Mouse (Mus musculus) adrenal gland, adult (tissue): Measurements from ENCODE around the gene Zfp970.
"Not testable (repeated sequence)": the region's sequence is repeated elsewhere in the genome, so short reads cannot be mapped to it uniquely, and the experiment has no call there.

Experiments
- DNase-seq, 2 experiments: peaks; one replicate each; pipeline ENCODE4 v3.0.0; 2022 to 2023; ENCODE audit warnings: low spot score in 1 of 2; ENCODE audit not compliant: inconsistent age in 2 of 2

The Zfp970 gene

DNA sequence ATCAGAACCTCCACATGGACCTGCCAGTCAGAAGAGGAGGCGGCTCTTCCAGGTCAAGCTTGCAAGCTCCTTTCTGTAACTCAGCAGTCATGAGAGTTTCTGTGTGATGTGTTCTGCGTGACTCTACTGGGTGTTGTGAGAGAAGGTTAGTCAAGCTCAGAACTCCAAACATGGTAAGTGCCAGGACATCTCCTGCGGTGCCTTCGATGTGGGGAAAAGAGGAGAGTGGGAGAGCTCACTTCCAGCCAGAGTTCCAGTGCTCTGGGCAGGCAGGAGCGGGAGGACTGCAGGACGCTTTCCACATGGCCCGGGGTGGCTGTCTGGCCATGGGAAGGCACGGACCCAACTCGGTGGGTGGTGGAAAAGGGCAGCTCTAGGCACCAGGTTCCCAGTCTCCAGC lies at the start of gene Zfp970:
Gene Zfp970 (plus strand): TSS at position 58 of the 400 bp plus-strand sequence.
- peak; percentile 56 to 93 for DNase-seq

DNA sequence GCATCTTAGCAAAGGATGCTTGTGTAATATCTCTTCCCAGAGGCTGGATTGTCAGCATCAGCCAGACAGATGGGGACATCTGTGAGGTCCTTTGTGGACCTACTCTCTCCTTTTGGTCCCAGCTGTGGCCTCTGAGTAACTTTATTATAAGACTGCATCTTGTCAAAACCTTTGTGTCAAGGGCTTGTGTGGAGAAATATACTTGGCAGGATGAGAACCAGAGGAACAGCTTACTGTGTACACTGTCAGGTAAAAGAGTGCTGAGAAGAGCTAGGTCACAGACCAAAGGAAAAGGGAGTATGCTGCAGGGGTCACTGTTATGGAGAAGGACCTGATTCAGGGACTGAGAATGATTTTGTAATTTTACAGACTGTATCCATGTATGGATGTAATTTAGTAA lies 3.7 kb downstream of the Zfp970 start:
- not testable (repeated sequence) for DNase-seq

DNA sequence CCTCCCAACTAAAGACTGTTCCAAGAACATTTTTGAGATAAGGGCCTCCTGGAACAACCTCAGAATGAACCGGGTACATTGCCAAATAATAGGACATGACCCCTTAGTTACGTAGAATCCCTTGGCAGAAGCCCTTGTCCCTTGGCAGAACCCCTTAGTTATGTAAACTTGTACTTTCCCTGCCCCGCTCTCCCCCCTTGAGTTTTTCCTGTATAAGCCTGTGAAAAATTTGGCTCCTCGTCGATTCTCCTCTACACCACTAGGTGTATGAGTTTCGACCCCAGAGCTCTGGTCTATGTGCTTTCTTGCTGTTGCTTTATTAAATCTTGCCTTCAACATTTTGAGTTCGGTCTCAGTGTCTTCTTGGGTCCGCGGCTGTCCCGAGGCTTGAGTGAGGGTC lies 7.7 kb downstream of the Zfp970 start:
- peak; percentile 17 to 49 for DNase-seq

DNA sequence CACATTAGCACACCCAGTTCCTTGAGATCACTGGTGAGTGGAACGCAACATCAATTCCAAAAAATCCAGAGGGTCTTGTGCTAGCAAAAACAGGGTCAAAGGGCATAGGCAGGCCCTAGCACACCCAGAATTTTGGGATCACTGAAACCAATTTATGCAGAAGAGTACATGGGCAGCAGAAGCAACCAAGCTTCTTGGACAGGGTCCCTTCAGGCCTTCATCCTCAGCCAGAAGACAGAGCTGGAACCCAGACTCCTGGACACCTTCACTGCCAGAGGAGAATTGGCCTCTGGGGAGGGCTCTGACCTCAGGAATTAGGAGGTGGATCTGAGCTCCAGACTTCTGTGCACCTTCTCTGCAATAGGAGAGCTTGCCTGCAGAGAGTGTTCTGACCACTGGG lies 17.4 kb downstream of the Zfp970 start:
- not testable (repeated sequence) for DNase-seq

DNA sequence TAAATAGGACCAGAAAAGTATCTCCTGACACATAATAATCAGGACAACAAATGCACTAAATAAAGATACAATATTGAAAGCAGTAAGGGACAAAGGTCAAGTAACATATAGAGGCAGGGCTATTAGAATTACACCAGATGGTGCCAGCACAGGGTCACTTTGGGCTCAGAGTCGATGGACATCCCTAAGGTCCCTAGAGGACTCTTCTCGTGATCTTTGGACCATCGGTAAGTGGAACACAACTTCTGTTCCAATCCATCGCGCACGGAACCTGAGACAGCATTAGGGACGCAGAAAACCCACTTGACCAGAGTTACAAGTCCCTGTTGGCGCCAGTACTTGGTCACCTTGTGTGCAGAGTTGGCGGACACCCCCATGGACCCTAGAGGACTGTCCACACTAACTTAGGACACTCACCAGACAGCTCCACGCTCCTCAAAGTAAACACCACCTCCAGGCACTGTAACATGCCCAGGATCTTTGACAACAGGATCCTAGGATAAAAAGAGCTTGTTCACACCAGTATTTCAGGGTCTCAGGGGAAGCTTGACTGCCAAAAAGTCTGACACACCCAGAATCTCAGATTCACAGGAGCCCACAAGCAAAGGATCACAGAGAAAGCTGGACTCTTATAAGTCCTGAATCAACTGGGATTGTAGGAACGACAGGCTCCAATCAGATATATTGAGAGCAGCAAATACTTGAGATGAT lies 18.9 kb downstream of the Zfp970 start:
- peak in 1 of 2 experiments; percentile 30 for DNase-seq

DNA sequence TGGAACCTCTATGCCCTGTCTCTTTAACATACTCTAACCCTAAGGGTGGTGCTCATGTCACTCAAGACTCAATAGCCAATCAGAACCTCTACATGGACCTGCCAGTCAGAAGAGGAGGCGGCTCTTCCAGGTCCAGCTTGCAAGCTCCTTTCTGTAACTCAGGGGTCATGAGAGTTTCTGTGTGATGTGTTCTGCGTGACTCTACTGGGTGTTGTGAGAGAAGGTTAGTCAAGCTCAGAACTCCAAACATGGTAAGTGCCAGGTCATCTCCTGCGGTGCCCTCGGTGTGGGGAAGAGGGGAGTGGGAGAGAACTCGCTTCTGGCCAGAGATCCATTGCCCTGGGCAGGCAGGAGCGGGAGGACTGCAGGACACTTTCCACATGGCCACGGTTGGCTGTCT lies 33.5 kb downstream of the Zfp970 start, which contains the start of gene Gm14403:
Gene Gm14403 (plus strand): TSS at position 149 of the 400 bp plus-strand sequence.
- DNase-seq: peak; percentile 59 to 91

DNA sequence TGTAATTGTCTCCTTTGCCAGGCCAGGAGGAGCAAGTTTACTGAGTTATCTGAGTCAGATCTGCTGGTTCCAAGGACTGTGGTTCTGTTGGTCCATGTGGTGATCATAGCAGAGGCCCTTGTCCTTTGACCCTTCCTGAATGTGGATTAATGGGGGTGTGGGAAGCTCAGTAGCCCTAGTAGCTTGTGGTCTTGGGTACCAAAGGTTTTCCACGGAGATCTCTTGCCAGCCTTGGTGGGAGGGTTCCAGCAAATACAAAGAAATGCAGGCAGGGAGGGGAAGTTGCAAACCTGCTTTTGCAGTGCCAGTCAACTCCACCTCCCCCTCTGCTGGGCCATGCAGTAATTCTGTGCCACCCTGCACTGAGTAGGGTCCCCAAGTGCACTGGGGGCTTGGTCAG lies 34.6 kb downstream of the Zfp970 start:
- peak in 1 of 2 experiments; percentile 69 for DNase-seq

DNA sequence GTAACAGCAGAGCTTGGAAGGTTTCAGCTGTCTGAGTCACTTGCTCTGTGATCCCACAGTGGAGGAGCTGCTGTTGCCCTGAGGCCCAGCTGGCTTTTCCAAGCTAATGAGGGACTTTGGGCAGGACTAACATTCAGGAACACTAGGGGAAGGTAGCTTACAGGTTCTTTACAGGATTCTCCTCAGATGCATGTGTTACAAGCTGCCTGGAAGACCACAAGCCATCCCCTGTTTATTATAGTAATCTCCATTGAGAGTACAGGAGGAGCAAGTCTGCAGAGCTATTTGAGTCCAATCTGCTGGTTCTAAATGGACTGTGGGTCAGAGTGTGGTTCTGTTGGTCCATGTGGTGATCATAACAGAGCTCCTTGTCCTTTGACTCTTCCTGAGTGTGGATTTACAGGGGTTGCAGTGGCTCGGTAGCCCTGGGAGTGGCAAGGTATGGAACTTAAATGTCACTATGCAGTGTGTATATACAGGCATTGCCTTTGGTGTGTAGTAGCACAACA lies 40.7 kb downstream of the Zfp970 start:
- DNase-seq: not testable (repeated sequence)

DNA sequence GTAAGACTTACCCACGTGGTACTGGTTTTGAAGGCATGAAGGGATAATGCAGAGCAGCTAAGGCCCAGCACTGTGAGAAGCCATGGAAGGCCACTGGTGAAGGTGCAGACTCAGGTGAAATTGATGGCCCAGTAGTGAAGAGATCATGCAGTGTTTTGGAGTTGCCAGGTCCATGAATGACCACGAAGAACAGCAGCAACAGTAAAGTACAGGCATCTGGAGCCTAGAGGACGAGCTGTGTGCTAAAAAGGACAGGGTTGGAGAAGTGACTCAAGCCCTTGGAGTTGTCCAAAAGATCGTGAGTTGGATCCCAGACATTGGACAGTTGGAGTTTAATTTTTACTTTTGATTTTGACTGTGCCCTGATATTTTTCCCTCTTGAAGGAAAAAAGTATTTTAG lies 46.8 kb downstream of the Zfp970 start:
- not testable (repeated sequence) for DNase-seq

DNA sequence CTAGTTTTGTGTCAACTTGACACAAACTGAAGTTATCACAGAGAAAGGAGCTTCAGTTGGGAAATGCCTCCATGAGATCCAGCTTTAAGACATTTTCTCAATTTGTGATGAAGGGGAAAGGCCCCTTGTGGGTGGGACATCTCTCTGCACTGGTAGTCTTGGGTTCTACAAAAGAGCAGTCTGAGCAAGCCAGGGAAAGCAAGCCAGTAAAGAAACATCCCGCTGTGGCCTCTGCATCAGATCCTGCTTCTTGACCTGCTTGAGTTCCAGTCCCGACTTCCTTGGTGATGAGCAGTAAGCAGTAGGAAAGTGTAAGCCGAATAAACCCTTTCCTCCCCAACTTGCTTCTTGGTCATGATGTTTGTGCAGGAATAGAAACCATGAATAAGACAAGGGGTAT lies 47.4 kb downstream of the Zfp970 start:
- DNase-seq: not testable (repeated sequence)

DNA sequence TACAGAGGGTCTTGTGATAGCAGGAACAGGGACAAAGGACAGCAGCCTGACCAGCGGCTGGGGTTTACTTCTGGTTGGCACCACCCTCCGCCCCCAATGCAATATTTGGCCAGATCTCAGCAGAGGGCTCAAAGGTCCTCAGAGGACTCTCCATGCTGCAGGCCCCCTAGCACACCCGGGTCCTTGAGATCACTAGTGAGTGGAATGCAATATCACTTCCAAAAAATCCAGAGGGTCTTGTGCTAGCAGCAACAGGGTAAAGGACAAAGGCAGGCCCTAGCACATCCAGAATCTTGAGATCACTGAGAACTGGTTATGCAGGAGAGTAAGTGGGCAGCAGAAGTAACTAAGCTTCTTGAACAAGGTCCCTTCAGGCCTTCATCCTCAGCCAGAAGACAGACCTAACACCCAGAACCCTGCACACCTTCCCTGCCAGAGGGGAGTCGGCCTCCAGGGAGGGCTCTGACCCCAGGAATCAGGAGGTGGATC lies 49.5 kb downstream of the Zfp970 start:
- DNase-seq: not testable (repeated sequence)

DNA sequence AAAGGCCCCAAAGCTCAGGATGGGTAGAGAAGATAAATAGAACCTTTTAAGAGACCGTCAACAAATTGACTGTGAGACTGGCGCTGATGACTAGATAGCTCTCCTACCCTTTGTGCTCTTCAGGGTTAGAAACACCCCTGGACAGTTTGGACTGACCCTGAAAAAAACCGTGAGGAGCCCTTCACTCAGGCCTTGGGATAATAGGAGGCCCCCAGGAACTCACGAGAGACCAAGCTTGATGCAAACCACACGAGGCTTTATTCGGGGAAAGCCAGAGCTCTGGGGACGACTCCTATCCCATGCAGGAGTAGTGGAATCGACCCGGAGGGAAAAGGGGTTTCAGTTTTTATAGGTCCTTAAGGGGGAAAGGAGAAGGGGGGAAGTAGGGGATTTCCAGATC lies 53.2 kb downstream of the Zfp970 start:
- not testable (repeated sequence) for DNase-seq

DNA sequence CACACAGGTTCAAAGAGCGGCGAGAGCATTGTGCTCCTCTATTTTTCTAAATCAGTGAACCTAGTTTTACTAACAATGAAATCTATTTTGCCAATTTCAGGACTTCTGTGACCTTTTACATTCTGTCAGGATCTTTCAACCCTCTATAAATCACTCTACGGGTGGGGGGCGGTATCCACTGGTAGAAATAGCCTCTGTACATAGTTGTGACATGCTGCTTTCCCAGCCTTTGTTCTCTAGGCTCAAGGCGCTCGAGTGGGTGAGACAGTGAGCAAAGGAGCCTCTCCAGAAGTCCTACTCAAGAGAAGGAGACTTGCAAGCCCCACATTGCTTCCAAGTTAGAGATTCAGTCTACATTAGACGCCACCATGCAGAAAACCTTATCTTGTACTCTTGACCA lies 53.8 kb downstream of the Zfp970 start:
- DNase-seq: not testable (repeated sequence)

DNA sequence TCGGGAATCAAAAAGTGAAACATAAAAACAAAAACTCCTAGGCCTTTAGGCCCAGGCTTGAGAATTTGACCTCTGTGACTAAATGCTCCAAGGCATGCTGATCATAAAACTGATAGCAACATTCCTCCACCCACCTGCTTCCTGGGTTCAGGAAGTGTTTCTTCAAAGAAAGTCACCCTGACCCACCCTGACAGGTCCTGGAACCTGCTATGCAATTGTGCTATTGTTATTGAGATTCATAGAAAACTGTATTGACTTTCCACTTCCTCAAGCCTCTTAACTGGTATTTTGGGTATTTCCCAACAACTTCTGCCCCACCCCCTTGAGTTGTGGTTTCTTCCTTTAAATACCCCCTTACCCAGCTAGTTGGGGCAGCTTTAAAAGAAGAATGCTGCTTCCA lies 54.4 kb downstream of the Zfp970 start:
- DNase-seq: not testable (repeated sequence)

DNA sequence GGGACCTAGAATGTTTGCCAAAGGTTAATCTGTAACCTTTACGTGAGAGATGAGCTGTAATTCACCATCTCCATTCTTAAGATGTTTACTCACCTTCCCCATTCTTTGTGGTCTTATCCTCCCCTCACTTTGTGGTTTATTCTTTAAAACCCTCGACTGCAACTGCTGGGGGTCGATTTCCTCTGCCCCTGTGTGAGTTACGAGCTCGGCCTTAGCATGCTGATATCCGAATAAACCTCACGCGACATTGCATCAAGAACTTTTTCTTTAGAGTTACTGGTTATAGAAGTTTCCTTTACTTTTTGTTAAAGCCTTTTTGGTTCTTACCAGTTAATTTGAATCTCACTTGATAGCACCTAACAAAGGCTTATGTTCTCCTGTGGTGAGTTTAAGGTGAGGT lies 55.5 kb downstream of the Zfp970 start:
- DNase-seq: peak in 1 of 2 experiments; percentile 21

DNA sequence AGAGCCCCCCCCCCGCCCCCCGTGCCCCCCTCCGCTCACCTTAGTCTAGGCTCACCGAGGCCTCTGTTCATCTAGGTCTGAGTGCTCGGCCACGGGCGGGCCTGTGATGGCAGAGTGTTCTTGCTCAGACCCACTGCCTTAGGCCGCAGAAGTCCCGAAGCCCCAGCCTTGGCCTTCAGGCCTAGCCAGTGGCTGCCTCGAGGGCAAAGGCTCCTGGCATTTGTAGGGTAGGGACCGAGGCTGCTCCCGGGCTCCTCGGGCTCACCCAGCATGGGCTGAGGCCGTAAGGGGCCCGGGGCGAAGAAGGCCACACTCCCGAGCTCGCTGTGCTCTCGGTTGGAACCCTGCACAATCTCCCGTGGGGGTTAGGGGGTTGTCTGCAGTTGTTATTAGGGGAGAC lies 58.5 kb downstream of the Zfp970 start:
- peak in 1 of 2 experiments; percentile 18 for DNase-seq

DNA sequence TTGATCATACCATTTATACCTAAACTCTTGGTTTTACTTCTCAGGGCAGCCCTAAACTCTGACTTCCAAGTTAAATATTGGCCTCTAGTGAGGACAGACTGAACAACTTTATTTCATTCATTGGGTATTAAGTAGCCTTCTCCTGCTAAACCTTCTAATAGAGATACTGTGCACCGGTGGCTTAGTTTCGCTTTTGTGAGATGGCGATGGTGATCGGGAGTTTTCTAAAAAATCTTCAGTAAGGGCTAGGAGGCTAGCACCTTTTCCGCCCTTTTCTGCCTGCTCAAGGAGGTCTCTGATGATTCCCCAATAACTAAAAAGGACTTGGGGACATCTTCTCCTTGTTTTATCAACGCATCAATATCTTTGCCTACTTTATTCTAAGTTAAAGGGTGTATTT lies 59.1 kb downstream of the Zfp970 start:
- DNase-seq: peak in 1 of 2 experiments; percentile 18

DNA sequence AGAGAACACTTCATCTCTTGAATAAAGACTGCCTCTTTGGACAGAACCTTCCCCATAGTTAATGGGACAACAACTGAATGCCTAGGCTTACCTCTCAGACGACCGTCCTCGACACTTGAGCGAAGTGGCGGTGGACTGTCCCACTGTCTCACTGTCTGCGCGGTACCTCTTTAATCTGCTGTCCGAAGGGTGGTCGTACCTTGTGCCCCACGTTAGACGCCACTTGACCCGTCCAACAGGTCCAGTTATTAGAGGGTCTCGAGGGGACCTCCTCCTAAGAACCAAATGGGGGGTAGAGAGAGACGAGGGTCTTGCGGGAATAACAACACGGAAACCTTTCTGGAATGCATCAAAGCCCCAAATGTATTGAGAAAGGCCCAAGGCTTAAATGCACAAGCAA lies 59.6 kb downstream of the Zfp970 start:
- peak in 1 of 2 experiments; percentile 21 for DNase-seq
